Mouse (Mus musculus): ENCODE measurements at regions not wholly inside any gene's neighbourhood (a gene's known extent, or its start where the extent isn't known, plus 50 kb on each side); places are given as distances from the start of the nearest gene placed in this dataset.

DNA sequence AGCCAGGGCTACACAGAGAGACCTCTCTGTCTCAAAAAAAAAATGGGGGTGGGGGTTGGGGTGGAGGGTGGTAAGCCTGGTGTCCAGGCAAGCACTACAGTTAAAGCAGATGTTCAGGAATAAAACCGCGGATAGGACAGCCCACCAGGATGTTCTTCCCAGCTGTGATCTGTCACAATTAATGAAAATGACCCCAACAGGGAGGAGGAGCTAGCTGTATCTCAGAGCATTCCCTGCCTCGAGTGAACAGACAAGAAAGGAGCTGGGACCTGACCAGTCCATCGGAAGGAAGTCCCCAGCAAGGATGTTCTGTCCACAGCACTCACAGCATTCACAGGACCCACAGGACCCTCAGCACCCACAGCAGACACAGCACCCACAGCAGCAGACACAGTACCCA is 80.4 kb downstream of the Utp6 start:
- ATAC-seq (replicated peaks; ENCODE audit: poor library complexity), result no peak

DNA sequence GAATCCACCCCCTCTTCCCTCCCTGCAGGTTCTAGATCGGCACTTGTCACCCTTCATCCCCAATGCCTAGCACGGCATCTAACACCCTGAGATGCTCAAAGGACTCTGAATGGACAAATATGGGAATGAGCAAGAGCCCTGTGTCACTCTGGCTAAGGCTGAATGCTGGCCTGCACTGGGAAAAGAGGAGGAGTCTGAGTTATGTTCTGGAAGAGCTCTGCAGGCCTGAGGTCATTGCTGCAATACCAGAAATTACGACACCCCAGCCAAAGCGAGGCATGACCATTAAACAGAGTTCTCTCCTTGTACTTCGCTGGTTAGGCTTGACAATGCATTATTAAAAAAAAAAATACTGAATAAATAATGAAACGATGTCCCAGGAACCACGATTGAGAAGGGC is 84.1 kb downstream of the Utp6 start:
- ATAC-seq (replicated peaks; ENCODE audit: poor library complexity), result peak; percentile 76

DNA sequence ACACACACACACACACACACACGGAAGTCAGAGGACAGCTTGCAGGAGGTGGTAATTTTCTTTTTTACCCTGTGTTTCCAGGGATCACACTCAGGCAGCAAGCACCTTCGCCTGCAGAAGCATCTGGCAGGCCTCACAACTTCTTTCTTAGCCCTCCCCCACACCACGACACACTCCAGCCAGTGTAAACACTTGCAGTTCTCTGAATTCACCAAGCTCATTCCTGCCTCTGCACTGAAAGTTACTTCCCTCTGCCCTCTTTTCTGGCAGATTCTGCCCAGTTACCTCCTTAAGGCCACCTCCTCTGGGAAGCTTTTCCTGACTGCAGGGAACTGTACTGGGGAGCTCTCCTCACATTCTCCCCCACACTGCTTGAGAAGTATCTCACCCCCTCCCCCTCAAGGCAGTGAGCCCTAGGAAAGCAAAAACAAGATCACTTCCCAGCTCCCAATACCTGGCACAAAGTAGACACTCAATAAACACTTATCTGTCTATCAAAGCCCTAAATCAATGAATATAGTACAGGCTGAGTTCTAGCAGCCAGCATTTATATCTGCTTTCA is 84.9 kb downstream of the Utp6 start:
- no peak for ATAC-seq (replicated peaks; ENCODE audit: poor library complexity)

DNA sequence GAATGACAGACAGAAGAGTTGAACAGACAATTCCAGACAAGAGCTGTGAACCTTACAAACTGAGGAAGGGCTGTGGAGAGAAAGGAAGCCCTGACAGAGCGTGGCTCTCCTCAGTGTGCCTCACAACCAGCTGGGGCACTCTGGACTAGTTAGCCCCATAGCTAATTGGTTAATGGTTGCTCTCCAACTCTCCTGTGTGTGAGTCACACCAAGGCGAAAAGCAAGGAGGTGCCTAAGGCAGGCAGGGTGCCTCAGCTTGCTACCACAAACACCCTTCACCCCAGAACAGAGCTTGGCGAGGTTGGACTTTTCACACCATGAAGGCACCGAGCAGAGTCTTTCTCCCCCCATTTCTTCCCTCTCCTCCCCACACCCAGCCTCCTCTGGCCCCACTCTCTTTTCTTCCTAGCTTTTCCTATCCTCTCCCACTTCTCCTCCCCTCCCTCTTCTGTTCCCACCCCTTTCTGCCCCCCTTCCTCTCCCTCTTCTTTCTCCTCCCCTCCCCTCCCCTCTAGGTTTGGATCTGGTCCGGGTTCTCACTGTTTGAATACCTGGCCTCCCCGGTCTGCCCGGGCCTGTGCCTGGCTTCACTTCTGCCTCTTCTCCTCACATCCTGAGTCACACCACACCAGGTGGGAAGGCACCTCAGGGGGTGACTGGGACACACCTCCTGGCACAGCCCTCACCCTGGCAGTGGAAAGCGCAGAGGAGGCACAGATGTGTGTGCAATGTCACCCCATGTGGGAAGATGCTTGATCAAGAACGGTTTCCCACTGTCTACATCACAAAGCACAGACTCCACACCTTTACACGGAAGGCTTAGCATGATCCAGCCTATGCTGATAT is 90.2 kb downstream of the Utp6 start:
- no peak for ATAC-seq (replicated peaks; ENCODE audit: poor library complexity)

DNA sequence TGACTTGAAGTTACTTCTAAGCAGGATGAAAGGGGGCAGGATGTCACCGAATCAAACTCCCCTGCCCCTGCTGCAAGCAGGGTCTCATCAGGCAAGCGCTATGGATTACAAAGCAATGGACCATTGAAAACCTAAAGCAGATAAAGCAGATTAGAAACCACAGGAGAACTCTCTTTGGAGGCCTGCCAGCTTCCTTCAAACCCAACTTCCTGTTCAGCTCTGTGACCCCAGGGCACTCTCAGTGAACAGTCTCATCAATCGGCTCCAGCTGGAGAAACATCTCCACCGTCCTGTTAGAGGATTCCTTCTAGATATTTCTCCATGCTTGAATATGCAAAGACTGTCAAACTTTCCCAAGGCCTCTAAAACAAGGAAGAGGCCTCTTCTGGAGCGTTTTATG is 92.0 kb downstream of the Utp6 start:
- 0 out of 2 replicates have a peak, but pooled peaks have one; percentile 26 for ATAC-seq (replicated peaks; ENCODE audit: poor library complexity)

DNA sequence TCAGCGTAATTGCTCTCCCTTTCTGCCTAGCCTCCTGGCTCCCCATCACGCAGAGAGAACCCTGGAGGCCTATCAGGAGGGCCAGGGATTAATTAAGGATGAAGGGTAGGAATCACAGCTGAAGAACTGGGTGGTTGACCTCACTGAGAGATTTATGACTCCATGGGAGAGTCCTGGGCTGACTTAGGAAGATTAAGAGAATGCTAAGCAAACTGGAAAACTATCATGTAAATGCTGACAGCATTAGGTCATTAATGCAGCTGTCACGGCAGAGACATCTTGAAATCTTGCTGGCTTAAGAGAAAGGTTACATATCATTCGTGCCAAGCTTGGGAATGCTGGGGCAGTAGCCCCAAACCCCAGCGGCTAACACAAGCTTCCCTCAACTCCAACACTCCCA is 93.2 kb downstream of the Utp6 start:
- no peak for ATAC-seq (replicated peaks; ENCODE audit: poor library complexity)

DNA sequence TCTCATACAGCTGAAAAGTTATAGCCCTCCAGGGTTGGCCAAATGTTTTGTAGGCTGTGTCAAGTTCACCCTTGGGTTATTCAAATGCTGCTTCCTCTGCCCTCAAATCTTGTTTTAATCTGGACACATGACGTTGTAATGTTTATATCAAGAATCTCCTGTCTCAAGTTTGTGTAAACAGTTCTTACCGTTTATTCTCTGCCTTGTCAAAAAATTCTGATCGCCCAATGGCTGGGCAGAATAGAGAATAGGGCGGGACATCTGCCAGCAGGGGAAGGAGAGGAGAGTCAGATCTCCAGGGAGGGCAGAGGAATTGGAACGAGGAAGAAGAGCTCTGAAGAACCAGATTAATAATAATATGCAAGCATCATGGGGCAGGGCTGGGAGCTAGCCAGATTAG is 97.4 kb downstream of the Utp6 start:
- no peak for ATAC-seq (replicated peaks; ENCODE audit: poor library complexity)

DNA sequence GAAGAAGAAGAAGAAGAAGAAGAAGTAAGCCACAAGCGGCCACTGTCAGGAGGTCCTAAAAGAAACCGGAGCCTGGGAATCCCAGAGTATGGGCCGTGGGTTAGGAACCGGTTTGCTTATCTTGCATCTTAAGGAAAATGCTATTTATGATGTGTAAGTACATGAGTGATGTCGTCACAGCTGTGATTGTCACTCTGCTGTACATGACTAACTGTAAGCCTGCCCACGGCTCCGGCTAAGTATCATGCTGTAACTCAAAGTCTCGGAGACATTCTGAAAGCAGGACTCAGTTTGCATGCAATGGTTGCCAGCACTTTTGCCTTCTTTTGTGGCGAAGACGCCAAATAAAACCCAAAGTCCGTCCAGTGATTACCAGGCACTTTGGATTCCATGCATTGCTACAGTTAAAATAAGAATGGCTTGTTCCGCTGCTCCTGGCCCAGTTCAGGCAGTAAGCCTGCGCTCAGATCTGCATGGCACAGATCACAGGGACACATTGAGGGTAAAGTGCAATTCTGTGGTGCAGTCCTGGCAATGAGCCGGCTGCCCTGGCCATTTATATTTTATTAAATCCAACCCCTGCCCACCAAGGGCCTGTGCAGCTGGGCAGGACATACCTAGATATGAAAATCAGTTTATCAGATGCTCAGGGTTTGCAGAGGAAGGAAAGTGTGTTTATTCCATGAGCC is 98.6 kb downstream of the Utp6 start:
- no peak for ATAC-seq (replicated peaks; ENCODE audit: poor library complexity)

DNA sequence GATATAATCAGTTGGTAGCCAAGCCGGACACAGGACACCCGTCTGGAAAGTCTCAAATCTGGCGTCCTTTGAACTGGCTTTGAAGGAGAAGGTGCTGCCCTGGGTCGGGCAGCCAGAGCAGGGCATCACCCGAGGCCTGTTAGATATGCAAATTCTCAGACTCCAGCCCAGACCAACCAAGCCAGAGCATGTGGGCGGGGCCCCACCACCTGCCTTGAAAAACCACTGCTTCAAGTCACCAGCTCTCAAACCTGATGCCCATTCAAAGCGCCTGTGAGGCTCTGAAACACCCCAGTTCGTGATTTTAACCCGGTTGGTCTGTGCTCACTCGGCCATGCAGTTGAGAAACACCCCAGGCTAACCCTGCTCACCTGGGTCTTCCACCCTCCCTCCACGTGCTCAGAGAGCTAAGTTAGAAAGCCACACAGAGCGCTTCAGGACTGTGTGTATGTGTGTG is 101.6 kb downstream of the Utp6 start:
- peak; percentile 29; the same call in 1 of the 2 replicates for ATAC-seq (replicated peaks; ENCODE audit: poor library complexity)

DNA sequence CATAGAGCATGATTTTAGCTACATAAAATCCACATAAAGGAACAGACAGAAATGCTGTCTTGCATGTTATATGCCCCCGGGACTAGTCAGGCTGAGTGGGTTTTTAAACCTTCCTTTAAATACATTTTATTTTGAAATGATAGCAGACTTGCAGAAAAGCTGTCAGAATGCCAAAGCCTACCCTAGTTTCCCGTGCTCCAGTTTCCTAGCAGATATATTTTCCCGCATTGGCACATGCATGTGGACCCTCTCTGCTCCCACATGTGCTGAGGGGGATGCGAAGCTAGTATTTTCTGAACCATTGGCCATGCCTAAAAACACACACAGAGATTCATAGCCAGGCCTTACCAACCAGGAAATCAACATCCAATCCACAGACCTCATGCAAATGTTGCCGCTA is 105.8 kb downstream of the Utp6 start:
- ATAC-seq (replicated peaks; ENCODE audit: poor library complexity), result no peak

DNA sequence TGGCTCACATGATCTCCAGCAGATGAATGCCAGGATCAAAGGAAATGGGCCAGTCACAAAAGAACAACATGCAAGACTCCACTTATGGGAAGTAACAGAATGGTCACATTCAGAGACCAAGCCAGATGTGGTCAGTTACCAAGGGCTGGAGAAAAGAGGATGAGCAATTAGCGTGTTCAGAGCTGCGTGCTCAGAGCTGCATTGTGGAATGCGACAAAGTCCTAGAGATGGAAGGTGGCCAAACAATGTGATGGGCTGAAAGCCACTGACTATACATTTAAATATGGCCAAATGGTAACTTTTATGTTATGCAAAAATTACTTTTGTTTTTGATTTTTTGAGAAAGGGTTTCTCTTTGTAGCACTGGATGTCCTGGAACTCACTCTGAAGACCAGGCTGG is 112.6 kb downstream of the Utp6 start:
- ATAC-seq (replicated peaks; ENCODE audit: poor library complexity), result no peak

DNA sequence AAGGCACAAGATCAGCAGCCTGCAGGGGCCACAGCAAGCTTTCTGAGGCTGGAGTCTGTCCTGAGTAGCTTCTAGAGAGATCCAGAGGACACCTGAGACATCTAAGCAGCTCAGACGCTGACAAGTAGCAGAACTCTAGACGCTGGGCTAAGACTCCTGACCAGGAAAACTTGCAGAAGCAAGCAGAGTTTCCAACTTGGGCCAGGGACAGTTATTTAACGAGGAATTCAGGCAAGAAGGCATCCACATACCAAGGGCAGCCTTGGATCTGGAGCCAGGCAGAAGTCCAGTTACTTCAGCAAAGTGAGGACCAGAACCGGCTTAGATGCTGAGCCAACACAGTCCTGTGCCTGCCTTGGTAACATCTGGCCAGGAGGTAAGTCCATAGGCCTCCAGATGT is 117.8 kb downstream of the Utp6 start:
- ATAC-seq (replicated peaks; ENCODE audit: poor library complexity), result no peak

DNA sequence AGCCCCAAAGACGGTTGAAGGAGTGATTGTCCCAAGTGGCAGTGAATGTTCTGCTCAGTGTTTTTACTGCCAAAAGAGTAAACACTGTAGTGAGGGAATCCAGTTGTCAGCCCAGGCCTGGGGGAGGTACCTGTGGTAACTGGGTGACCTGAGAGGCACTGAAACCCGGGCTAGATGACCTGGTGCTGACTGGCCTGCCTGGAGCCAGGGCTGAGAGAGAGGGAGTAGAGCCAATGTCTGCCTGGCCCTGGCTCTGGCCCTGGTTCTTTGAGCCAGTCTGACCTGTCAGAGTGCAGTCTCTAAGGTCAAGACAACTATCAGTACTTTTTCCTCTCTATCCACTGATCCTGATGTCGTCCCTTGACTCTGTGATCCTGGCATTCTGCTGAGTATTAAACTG is 119.2 kb downstream of the Utp6 start:
- ATAC-seq (replicated peaks; ENCODE audit: poor library complexity), result no peak

DNA sequence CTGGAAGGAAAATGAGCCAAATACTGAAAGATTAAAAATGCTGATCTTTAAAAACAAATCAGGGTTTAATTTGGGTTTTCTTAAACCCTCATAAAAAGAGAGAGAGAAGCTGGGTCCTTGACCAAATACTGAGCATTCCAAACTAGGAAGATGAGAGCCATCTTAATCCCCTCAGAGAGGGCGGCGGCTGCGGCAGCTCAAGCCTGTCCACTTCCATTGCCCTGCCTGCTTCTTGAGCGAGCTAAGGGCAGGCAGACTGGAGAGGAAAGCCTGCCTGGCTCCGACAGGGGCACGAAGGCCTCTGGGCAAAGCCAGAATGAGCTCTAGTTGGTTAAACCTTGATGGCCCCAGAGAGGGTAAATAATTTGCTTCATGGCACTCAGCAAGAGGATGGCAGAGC is 122.2 kb downstream of the Utp6 start:
- ATAC-seq (replicated peaks; ENCODE audit: poor library complexity), result no peak

DNA sequence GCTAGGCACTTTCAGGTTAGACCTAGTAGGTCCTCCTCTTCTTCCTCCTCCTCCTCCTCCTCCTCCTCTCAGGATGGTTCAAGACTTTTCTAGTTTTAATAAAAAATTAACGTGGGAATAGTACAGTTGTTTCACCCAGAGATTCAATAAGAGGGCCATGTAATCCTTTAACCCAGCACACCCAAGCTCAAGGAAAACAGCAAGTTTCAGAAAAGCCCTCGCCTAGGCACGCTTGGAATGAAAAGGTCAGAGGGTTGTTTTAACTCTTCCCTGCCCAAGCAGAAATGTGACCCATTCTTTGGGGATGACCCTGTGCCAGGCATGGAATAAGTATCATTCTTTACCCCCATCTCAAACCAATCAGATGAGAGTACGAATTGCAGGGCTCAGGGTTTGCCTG is 124.1 kb downstream of the Utp6 start:
- ATAC-seq (replicated peaks; ENCODE audit: poor library complexity), result no peak

DNA sequence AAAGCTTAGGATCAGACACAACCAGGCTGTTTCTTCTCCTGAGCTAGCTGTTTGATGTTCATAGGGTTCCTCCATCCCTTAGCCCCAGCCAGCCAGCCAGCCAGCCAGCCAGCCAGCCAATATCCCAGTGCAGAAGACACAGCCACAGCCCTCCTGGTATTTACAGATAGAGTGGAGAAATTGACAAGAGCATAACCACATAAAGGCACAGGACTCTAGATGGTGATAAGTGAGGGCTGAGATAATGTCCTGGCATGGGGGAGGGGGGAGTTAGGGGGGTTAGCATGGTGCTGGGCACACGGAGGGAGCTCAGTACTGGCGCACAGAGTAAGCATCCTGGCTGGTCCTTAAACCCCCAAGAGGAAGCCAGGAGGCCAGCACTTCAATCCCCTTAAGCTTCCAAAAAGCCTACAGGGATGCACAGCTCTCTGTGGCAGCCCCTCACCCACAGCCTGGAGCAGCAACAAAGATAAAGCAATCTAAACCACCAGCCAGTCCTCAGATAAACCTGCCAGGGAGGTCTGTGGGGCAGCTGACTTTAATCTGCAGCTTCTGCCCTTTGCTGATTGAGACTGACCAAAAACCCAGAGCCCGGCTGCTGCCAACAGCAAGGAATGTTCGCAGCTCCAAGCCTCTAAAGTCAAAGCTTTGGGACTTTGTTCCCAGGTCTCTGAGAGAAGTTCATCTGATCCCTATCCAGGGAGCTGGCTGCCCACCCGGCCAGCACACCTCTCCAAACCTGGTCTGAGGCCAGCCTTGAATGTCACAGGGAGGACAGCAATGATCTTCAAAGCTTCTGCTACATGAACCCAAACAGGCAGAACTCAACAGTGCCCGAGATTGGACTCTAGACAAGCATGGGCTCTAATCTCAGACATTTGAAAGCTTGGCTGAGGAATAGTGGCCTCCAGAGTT is 124.9 kb downstream of the Utp6 start:
- ATAC-seq (replicated peaks; ENCODE audit: poor library complexity), result peak; percentile 89

DNA sequence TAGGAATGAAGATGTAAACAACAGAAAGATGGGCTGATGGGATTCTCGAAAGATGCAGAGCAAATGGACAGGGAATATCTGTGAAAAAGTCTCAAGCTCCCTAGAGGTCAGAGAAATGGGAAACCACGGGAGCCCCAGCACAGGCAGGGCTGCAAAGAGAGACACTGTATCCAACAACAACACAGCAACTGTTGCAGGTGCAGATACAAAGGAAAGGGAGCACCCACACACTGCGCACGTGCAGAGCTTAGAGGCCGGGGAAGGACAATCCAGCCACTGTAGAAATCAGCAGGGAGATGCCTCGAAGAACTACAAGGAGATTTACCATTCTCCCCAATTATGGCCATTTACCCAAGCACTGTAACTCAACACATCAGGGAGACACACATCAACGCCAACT is 126.3 kb downstream of the Utp6 start:
- ATAC-seq (replicated peaks; ENCODE audit: poor library complexity), result no peak

DNA sequence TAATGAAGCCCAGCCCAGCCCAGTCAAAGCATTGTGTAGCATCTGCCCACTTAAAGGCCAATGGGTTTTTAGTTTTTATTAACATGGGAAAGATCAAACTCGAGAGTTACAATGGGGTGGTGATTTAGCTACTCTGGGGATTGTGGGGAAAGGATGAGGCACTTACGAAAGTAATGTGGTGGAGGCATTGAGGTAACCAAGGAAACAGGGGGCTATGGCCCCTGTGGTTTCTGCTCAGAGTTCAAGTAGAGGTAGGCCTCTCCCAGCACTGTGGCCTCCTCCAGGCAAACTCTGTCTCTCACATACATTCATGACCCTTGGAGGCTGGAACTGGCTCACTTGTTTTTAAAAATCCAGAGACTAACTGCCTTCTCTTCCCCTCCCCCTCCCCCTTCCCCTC is 128.4 kb downstream of the Utp6 start:
- no peak for ATAC-seq (replicated peaks; ENCODE audit: poor library complexity)

DNA sequence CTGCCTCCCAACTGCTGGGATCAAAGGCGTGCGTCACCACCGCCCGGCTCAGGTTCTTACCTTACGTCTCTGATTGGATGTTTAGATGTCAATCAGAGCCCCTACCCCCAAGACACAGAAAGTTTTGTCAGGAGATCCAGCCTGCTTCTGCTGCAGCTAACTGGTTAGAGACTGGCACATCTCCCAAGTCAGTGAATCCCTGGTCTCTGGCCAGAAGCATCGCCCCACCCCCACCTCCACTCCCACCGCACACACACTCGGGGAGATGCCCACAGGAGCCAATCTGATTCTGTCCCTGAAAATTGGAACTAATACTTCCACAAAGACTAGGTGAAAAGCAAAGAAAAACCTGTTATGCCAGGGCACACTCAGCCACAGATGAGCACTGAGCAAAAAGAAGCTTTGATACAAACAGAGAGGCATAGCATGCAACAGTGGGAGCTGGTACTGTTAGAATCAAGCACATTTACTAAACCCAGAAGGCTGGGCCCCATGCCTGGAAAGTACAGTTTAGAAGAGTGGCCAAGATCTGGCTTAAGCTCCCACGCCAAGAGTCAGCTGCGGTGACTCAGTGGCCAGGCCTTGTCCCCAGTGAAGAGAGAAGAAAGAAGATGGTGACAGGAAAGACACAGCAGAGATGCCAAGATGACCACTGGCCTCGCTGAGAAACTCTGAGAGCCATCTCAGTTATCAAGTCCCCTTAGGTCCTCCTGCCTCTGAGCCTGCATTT is 130.4 kb downstream of the Utp6 start:
- ATAC-seq (replicated peaks; ENCODE audit: poor library complexity), result no peak

DNA sequence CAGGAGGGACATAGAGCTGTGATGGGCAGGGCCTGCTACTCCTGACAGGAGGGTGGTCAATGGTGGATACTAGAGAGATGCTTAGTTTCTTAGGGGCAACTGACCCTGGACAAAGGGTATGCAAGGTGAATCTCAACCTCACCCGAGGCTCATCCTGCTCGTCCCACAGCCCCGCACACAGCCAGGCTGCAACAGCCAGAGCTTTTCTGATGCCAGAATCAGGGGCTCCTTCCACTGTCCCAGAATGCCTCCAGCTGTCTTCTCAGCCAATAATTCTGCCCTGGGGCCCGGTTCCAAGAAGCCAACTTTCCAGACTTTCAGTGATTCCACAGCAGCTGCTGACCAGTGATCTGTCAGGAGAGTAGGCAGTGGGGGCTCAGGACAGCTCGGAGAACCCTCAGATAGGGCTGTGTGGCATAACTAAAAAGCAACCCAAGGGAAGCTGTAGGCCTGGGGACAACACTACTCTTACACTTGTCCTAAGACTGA is 131.6 kb downstream of the Utp6 start:
- no peak for ATAC-seq (replicated peaks; ENCODE audit: poor library complexity)
